Mouse (Mus musculus): ENCODE measurements around the gene Coa7.
"Not testable (repeated sequence)": the region's sequence is repeated elsewhere in the genome, so short reads cannot be mapped to it uniquely, and the experiment has no call there.

Gene Coa7

GRCm38 (mm10) chr4:108344631-108345083, 16.7 kb downstream of the Coa7 start:
- no peak for DNase-seq (ENCODE audit: extremely low spot score)

DNA sequence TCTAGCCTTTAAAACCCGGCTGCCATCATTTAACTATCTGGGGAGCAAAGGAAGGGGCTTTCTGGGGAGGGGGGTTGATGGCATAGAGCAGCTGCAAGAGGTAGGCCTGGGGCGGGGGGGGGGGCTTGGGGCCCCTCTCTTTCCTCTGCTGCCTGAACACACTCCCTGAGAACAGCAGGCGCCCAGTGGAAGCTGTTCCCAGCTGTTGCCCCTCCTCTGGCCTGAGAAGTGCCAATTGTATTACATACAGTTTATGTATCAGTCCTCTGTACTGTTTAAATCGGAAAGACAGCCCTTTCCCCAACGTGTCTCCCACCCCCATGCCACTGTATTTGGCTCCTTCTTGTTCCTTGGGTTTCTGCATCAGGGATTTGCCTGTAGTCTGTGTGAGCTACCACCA, 17.9 kb downstream of the Coa7 start:
- no peak for DNase-seq (ENCODE audit: extremely low spot score)

- no peak for DNase-seq (ENCODE audit: extremely low spot score)
Measured at GRCm38 (mm10) chr4:108347111-108347510, 19.2 kb downstream of the Coa7 start.

- peak; percentile 36 for DNase-seq (ENCODE audit: extremely low spot score)
Measured at GRCm38 (mm10) chr4:108348256-108348875, 20.4 kb downstream of the Coa7 start.

DNA sequence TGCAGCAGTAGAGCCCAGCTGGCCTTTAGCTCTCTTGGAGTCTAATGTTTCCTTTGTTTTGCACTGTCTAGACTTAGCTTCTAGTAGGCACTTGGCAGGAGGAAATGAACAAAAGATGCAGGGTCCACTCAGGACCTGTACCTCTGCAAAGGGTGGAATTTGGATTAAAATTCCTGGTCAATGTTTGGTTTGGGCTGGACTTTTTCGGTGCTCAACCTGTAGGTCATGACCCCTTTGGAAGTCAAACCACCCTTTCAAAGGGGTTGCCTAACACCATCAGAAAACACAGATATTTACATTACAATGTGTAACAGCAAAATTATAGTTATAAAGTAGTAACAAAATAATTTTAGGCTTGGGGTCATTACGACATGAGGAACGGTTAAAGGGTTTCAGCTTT, 21.1 kb downstream of the Coa7 start:
- no peak for DNase-seq (ENCODE audit: extremely low spot score)

DNA sequence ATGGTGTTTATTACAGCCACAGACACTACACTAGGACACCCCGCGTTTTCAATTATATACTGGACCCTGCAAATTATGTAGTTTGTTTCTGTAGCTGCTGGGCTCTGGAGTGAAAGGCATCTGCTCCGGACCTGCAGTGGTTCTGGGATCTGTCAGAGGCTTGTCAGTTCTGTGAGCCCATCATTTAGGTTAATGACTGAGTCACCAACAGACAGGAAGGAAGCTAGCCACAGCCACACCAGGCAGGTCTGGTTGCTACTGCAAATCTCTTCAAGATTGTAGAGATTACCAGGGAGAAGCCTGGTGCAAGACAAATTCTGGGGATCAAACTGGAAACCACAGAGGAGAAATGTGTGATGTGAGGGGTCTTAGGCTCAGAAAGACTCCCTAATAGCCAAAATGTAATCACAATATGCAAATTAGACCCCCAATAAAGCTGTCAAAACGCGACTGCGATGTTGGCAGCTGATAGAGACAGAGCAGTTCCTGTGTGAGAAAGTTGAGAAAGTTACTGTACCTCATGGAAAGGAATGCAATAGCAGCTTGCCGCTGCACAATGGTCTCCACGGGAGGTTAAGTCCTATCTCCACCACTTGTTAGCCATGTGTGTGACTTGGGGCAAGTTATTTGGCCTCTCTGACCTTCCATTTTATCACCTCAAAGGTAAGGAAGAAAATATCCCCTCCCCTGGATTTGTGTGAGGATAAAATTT, 22.1 kb downstream of the Coa7 start:
- DNase-seq (ENCODE audit: extremely low spot score), result no peak

GRCm38 (mm10) chr4:108350819-108351218, 22.9 kb downstream of the Coa7 start:
- DNase-seq (ENCODE audit: extremely low spot score), result peak; percentile 77

DNA sequence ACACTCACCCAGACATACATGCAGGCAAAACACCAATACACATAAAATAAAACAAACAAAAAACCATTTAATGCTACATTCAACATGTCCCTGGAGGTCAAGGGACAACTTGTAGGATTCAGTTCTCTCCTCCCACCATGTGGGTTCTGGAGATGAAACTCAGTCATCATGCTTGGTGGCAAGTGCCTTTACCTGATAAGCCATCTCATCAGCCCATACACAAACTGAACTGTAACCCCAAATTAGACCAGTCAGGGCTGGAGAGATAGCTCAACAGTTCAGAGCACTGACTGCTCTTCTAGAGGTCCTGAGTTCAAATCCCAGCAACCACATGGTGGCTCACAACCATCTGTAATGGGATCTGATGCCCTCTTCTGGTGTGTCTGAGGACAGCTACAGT, 25.7 kb downstream of the Coa7 start:
- not testable (repeated sequence) for DNase-seq (ENCODE audit: extremely low spot score)

- no peak for DNase-seq (ENCODE audit: extremely low spot score)
Measured at GRCm38 (mm10) chr4:108357458-108357857, 29.5 kb downstream of the Coa7 start.

DNA sequence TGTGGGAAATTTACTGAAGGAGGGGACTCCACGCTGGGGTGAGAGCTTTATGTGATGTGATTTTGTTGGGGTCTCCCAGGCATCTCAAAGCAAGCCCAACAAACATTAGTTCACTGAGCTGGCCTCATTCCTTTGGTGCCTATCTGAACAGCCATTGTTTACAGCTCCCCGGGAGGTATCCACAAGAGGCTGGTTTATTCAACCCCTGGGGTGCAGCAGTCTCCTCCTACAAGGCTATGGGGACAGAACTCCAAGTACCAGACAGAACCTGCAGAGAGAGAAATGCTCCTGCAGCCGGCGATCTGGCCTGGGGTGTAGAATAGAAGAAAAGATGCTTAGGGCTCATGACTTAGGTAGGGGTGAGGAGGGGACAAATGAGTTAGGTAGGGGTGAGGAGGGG, 30.6 kb downstream of the Coa7 start:
- DNase-seq (ENCODE audit: extremely low spot score), result peak; percentile 32

GRCm38 (mm10) chr4:108360136-108361055, 32.5 kb downstream of the Coa7 start:
- peak; percentile 93 for DNase-seq (ENCODE audit: extremely low spot score)

GRCm38 (mm10) chr4:108362321-108363261, 34.7 kb downstream of the Coa7 start:
- DNase-seq (ENCODE audit: extremely low spot score), result peak; percentile 91

GRCm38 (mm10) chr4:108363355-108364110, 35.6 kb downstream of the Coa7 start:
- peak; percentile 76 for DNase-seq (ENCODE audit: extremely low spot score)

- DNase-seq (ENCODE audit: extremely low spot score), result peak; percentile 57
Measured at GRCm38 (mm10) chr4:108364111-108364476, 36.2 kb downstream of the Coa7 start.

DNA sequence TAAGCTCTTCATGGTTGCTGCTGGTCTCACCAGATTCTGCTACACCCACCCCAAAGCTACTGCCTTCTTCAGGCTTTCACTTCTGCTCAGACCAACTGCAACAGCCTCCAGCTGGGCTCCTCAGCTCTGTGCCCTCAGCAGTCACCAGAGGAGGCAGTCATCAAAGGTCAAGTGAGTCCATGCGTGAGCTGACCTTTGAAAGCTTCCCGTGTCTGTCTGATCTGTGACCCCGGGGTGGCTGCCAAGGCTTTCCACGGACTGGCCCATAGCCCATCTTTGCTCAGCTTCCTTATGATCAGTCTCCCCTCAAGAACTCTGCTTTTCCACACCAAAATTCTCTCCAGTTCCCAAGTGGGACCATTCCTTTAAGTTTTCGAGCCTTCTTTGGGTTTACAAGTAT, 41.3 kb downstream of the Coa7 start:
- DNase-seq (ENCODE audit: extremely low spot score), result peak; percentile 37

- DNase-seq (ENCODE audit: extremely low spot score), result no peak
Measured at GRCm38 (mm10) chr4:108370409-108370808, 42.5 kb downstream of the Coa7 start.

GRCm38 (mm10) chr4:108371421-108371820, 43.5 kb downstream of the Coa7 start:
- no peak for DNase-seq (ENCODE audit: extremely low spot score)

DNA sequence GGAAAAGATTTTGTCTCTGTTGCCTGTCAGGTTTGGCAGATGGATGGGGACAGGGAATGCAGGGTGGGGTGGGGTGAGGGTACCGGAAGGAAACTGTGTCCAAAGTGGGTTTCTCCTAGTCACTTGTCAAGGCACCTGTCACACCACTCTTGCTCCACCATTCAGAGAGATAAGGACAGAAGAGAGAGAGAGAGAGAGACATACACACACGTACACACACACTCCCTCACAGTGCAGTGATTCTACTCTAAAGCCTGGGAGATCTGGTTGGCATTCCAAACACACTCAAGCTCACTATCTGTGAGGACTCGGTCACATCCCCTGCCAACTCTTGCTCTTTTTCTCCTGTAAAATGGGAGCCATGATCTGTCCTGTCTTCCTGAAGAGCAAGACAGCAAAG, 44.2 kb downstream of the Coa7 start:
- no peak for DNase-seq (ENCODE audit: extremely low spot score)

DNA sequence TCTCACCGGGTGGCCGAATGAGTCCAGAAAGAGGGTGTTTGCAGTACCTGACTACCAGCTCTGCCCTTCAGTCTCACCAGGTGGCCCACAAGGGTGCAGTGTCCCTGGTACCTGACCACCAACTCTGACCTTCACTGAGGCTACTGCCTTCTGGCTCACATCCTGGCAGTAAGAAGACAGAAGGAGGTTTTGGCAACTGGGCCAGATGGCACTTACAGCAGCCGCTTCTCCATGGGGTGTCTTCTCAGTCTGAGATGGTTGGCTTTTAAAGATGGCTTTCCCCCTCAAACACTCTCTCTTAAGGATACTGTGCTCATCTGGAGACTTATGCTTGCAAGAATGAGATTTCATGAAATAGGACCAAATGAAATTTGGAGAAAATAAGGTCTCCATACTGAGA, 51.5 kb downstream of the Coa7 start:
- DNase-seq (ENCODE audit: extremely low spot score), result no peak

GRCm38 (mm10) chr4:108380146-108380545, 52.2 kb downstream of the Coa7 start:
- no peak for DNase-seq (ENCODE audit: extremely low spot score)
